8 mouse cellular contexts compared by ENCODE assay signal in the genomic region with DNA sequence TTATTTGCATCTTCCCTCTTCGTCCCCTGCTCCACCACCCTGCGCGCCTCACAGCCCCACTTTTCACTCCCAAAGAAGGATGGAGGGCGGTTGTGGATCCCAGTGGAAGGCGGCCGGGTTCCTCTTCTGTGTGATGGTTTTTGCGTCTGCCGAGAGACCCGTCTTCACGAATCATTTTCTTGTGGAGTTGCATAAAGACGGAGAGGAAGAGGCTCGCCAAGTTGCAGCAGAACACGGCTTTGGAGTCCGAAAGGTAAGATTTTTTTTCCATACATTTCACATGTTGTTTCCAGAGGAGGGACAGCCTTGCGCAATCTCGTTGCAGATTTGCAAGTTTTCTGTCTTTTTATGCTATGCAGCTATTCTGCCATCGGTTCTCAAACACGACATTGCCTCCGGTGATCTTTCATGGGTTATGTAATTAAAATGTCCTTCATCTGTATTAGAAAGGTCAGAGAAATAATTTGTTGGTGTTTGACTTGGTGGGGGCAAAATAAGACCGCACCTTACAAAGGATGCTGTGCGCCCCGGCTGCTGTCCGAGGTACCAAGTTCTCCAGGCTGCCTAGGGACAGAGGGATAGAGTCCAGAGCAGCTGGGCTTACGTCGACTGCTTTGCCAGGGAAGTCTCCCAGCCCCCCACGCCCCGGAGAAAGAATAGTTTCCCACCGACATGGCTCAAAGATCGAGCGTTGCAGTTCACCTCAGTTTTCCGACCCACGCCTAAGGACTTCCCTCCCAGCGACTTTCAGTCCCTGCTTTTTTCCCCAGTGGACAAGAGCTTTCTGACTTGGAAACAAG. TPM values are rescaled to one million over a fixed set of nuclear protein-coding genes. Genes with fewer than 3 reads are reported as not detected.
A peak's percentile ranks its signal among the peaks of the same experiment; 100 is the strongest.
DNase-seq lines count a peak whose midpoint lies in the region; ATAC-seq lines count a peak whose summit lies in the region.

No protein-coding gene starts in this region.

- no peak overlapping the region for H3K27ac ChIP-seq in heart, embryonic 16.5 days (ENCODE audit: low read length)
- H3K27ac ChIP-seq in limb, embryonic 13.5 days: no peak overlapping the region

- H3K4me1 ChIP-seq in heart, embryonic 16.5 days (ENCODE audit: control insufficient read depth, insufficient read depth, low read length): 0 out of 2 replicates have a peak, but pooled peaks cover 6% of the 10 kb centered on the region
- peaks cover 14% of the 10 kb centered on the region for H3K4me1 ChIP-seq in limb, embryonic 13.5 days

- ATAC-seq in heart, embryonic 16.5 days (replicated peaks; ENCODE audit: extremely low read depth, insufficient read depth, low FRiP score): no peak
- no peak for ATAC-seq in limb, embryonic 13.5 days (ENCODE audit: low FRiP score, low read depth)

- peak; percentile 44 for DNase-seq in cerebellum, adult 11 months
- DNase-seq in cerebellum, adult 9-11 months: no peak
- DNase-seq in ovary, postnatal 36 days (ENCODE audit: low spot score): peak; percentile 25
- DNase-seq in ovary, postnatal 10 days (ENCODE audit: low spot score): no peak
- peak; percentile 30 for DNase-seq in right cerebral cortex, postnatal 4 days
- no peak for DNase-seq in urinary bladder, postnatal 4 days (ENCODE audit: low spot score in 2 of 2)

- no peaks in the 10 kb centered on the region for H3K9me3 ChIP-seq in heart, embryonic 16.5 days (replicated peaks; ENCODE audit: control insufficient read depth, low read length)
- no peaks in the 10 kb centered on the region for H3K9me3 ChIP-seq in limb, embryonic 13.5 days

- 2% methylated on average over 33 of the region's 33 CpGs for WGBS in heart, embryonic 16.5 days
- WGBS in limb, embryonic 13.5 days: 1% methylated on average over 33 of the region's 33 CpGs

- H3K4me3 ChIP-seq in heart, embryonic 16.5 days (ENCODE audit: low read length): peak overlapping the region; percentile 51
- H3K4me3 ChIP-seq in limb, embryonic 13.5 days: peak overlapping the region; percentile 54

- peak overlapping the region; percentile 76 for H3K4me2 ChIP-seq in heart, embryonic 16.5 days (ENCODE audit: low read depth, low read length)
- H3K4me2 ChIP-seq in limb, embryonic 13.5 days (replicated peaks): peak overlapping the region; percentile 81

- no peak overlapping the region for H3K9ac ChIP-seq in heart, embryonic 16.5 days (ENCODE audit: low read length)
- no peak overlapping the region for H3K9ac ChIP-seq in limb, embryonic 13.5 days

- H3K36me3 ChIP-seq in heart, embryonic 16.5 days (ENCODE audit: control insufficient read depth, insufficient read depth): no peaks in the 10 kb centered on the region
- H3K36me3 ChIP-seq in limb, embryonic 13.5 days: no peaks in the 10 kb centered on the region

- H3K27me3 ChIP-seq in heart, embryonic 16.5 days (ENCODE audit: control insufficient read depth, insufficient read depth, low read length): peaks cover 51% of the 10 kb centered on the region
- H3K27me3 ChIP-seq in limb, embryonic 13.5 days: peaks cover 65% of the 10 kb centered on the region

RNA-seq across cellular contexts. Expression of gene Pcsk2, which starts 0.7 kb away (rescaled TPM):
- polyA plus RNA-seq in heart, embryonic 16.5 days (2015; fragmentation: Nextera tagmentation; extraction: Ambion mirVana): 0.05 and 0.09 TPM in 2 replicates
- 0.59 and 0.73 TPM in 2 replicates for polyA plus RNA-seq in limb, embryonic 13.5 days (2015; fragmentation: Nextera tagmentation; extraction: Ambion mirVana)

Comparison
In these comparisons a context has a peak if more than half of its experiments do, and no peak if none do; other contexts are left out.
1. DNase-seq: peak in cerebellum, adult 11 months (single experiment), ovary, postnatal 36 days (single experiment) and right cerebral cortex, postnatal 4 days (single experiment); none in cerebellum, adult 9-11 months (single experiment), ovary, postnatal 10 days (single experiment) and urinary bladder, postnatal 4 days (0 of 2).